Mouse (Mus musculus) gastrocnemius, postnatal 4 days (tissue): Measurements from ENCODE around the gene Gm9913. TPM values are rescaled to one million over a fixed set of nuclear protein-coding genes. Genes with fewer than 3 reads are reported as not detected.

ENCODE experiments used
- DNase-seq, 2 experiments: peaks; one replicate each; pipeline ENCODE4 v3.0.0; 2021 to 2022; ENCODE audit warnings: low spot score in 2 of 2, mixed read lengths in 2 of 2
- total RNA-seq, 2 experiments: library from RNA; stranded (reverse); gene quantifications; 2 replicates each; pipeline ENCODE4 v1.2.3; 2021

Gene Gm9913
- total RNA-seq, 2 experiments from 2014 or later = 0.36 to 0.49 TPM

DNA sequence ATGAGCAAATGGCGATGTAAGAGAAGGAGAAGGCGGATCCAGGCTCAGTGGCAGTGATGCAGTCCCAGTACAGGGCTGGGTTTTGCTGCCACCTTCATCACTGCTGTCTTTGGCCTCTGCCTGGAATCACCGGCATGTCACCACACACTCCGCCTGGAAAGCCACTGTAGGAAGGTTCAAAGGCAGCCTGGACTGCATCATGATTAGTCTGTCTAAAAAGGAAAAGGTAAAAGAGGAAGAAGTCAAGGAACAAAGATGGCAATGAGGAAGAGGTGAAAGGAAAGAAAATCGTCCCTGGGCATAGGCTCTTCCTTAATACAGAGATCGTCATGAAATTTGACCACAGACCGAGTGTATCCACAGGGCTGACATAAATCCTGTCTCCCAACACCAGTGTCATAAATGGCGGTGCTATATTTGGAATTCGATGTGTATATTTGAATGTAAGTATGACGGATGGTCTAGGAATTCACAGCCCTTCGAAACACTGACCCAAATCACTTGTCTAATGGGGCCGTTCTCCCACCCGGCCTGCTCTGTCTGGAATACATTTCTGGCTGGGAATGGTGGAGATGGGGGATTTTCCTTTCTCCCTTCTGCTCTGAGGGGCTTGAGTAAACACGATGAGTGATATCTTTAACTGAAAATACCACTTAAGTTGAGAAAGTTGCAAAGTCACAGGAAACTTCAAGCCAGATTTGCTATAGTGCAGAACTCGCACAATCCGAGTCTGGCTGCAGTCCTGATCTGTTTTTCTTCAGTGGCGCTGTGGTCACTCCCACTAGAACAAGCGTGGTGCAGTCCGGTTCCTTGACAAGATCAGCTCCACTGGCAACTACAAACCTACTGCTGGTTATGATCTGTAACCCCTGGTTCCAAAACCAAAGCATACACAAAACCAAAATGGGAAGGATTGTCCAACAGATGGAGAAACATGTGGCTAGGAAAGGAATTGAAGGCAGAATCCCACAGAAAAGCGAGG is 9.8 kb upstream of the Gm9913 start:
- no peak for DNase-seq

GRCm38 (mm10) chr2:125496696-125497095 is 8.2 kb upstream of the Gm9913 start:
- DNase-seq = no peak

DNA sequence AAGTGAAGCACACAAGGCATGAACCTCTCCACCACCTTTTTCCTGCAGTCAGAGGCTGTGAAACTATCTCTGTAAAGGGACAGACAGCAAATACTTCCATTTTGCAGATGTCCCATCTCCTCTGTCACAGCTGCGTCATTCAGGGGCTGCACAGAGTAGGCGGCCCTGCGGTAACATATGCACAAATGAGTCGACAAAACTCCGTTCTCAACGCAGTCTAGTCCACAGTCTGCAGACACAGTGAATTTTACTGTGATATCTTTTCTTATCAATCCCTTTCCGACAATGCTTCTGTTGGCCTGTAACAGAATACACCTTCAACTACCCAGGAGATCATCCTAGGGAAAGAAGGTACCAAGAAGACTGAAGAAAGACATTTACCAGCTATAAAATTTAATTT is 6.7 kb upstream of the Gm9913 start:
- DNase-seq = no peak

GRCm38 (mm10) chr2:125501526-125501925 is 3.4 kb upstream of the Gm9913 start:
- no peak for DNase-seq

DNA sequence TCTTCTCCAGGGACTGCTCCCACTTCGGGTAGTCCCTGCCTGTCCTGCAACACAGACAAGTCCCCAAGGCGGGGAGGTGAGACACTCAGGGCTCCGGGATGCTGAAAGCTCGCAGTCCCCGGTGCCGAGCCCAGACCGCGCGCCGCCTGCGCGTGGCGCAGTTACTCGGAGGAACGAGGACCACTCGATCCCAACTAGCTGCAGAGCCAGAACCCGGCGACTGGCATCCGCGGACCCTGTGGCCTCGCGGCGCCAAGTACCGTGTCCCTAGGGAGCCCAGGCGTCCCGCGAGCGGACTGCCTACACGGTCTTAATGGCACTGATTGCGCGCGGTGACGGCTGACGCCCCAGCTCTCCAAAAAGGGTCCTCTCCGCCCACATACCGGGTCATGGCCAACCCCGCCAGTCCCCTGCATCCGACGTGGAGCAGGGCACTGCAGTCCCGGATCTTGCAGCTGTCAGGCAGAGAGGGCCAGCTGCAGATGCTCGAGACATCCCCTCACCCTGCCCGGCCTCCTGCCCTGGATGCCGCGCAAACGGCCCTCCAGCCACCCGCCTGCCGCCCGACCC is 942 bp downstream of the Gm9913 start:
- DNase-seq = peak; percentile 51 to 84

- peak in 1 of 2 experiments; percentile 74 for DNase-seq
These were observed 1.6 kb downstream of the Gm9913 start for GRCm38 (mm10) chr2:125506316-125507054.

GRCm38 (mm10) chr2:125507893-125508292 is 3.0 kb downstream of the Gm9913 start, which contains the start of gene Fbn1:
Fbn1 (minus strand) TSS chr2:125507993.
- DNase-seq = no peak

- DNase-seq = no peak
These were observed 3.5 kb downstream of the Gm9913 start for GRCm38 (mm10) chr2:125508381-125508780.

GRCm38 (mm10) chr2:125510752-125511151 is 5.9 kb downstream of the Gm9913 start:
- peak in 1 of 2 experiments; percentile 25 for DNase-seq

- DNase-seq = no peak
These were observed 7.0 kb downstream of the Gm9913 start for GRCm38 (mm10) chr2:125511898-125512297.

GRCm38 (mm10) chr2:125512544-125512943 is 7.7 kb downstream of the Gm9913 start:
- no peak for DNase-seq

DNA sequence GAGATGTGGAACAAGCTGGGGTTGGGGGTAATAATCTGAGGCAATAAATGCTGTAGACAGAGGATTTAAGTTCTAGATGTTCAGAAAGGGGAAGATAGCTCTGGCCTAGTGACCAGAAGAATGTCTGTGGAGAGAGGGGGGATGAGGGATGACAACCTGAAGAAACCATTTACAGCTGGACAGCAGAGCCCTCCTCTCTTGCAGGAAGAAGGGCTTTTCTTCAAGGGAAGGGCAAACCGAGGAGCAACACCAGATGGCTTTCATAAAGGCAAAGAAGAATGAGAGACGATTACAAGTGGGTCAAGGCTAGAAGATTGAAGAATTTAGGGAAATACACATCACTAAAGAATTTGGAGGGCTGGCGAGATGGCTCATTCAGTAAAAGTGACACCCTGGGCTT is 9.5 kb downstream of the Gm9913 start:
- DNase-seq = no peak

DNA sequence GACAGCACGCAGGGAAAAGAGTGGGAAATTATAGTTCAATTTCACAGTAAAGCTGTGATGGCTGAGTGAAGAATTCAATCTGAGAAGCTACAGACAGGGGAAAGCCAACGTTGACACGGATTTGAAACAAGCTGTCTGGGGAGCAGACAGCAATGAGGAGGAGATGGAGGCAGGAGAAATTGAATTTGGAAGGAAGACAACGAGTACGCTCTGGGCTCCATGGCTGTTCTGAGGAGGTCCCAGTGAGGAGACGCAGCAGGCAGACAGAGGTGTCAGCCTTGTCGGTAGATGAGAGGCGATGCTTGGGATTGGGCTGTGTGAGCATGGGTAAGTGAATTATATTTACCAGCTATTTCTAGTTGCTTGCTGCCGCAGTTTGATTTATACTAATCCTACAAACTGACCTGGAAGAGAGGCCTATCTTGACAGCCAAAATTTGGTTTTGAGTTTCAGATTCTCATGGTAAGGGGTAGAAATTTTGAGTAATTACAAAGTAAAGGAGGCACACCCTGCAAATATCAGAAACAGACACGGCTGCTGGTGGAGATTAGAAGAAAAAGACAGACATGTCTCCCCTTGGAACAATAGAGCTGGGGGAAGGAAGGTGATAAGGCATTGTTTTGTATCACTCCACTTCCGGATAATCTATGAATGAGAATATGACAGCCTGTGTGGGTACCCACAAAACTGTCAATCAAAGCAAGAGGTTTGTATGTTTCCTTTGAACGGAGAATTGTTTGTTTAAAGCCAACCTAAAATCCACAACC is 10.6 kb downstream of the Gm9913 start:
- DNase-seq = no peak

DNA sequence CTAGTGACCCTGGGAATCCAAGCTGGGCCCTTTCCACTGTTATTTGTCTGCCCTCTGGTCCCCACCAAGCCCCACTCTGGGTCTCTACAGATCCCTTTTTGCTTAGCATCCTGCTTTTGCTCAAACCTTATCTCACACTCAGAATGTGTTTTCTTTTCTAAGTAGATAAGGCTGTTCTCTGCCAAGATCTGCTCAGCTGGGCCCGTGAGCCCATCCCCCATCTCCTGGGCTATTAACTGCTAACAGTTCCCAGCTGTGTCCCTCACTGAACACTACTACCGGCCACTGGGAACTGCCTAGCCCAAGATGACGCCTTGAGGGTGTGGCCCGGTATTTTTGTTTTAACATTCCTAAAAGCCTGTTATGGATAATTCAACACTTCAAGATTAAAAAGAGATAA is 11.7 kb downstream of the Gm9913 start:
- DNase-seq = peak in 1 of 2 experiments; percentile 57

- DNase-seq = no peak
These were observed 20.6 kb downstream of the Gm9913 start for GRCm38 (mm10) chr2:125525484-125525883.

GRCm38 (mm10) chr2:125526566-125526965 is 21.7 kb downstream of the Gm9913 start:
- DNase-seq = no peak

DNA sequence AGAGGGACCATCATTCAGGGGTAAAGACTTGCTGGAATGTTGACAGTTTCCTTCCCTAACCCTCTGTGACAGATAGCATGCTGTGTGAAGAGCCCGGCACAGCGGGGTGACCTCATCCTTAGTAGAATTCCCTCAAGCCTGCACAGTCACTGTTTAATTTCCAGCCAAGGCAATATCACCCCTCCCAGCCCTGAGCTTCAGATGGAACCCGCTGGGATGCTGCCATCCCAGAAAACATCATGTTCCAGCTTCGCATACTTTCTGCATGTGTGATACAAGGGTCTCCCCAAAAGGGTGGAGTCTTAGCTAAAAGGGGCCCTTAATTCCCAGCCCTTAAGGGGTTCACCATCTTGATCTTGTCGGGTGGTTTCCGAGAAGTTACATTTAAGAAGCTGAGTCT is 25.8 kb downstream of the Gm9913 start:
- DNase-seq = peak in 1 of 2 experiments; percentile 46

- no peak for DNase-seq
These were observed 34.8 kb downstream of the Gm9913 start for GRCm38 (mm10) chr2:125539640-125540039.

DNA sequence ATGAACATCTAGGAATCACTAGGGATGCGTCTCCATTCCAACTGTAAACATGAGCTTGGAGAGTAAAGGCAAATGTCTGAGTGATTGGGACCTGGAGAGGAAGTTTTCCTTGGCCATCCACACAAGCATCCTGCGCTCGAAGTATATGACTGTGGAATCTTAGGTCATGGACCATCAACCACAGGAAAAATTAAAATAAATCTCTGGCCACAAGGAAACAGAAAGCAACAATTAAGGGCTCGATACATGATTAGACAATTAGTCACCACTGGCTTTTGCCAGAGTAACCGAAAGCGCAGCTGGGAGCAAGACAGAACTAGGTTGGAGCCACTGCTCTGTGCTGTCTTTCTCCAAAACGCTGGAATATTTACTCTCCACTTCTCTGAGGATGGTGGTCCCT is 35.7 kb downstream of the Gm9913 start:
- no peak for DNase-seq

DNA sequence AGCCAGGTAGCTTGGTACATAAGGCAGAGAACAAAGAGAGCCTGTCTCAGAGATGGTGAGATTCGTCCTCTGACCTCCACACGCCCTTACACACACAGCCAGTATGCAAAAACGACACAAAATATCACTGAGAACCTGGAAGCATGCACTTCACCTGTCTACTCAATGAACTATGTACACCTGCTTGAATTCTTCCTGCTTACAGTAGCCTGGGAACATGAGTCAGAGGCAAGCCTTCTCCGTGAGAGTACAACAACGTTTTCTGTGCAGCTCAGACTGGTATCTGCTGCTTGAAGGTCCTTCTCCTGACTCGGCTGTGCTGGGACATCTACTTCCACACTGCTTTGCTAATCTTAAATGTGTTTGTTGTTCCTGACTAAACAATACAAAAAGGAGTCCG is 36.6 kb downstream of the Gm9913 start:
- no peak for DNase-seq

DNA sequence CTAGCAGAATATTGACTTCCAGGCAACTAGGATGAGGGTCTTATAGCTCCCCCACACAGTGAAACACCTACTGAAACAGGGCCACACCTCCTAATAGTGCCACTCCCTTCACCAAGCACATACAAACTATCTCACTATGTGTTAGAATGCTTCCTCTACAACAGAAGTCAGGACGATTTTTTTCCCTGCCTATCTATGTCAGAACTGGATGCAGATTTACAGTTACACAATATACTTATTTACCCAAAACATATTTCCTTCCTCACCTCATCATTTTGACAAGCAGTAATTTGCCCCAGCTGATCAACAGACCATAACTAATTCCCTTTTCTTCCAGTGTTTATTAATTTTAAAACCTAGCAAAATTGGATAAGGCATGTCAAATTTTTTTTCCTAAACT is 38.8 kb downstream of the Gm9913 start:
- DNase-seq = no peak
